Mouse (Mus musculus): ENCODE measurements around the gene Tulp3. TPM values are rescaled to one million over a fixed set of nuclear protein-coding genes. Genes with fewer than 3 reads are reported as not detected.
"Not testable (repeated sequence)": the region's sequence is repeated elsewhere in the genome, so short reads cannot be mapped to it uniquely, and the experiment has no call there.

Gene Tulp3
- polyA plus RNA-seq (2016; fragmentation: Nextera tagmentation; extraction: Ambion mirVana), result 22.2 and 23.4 TPM in 2 replicates

DNA sequence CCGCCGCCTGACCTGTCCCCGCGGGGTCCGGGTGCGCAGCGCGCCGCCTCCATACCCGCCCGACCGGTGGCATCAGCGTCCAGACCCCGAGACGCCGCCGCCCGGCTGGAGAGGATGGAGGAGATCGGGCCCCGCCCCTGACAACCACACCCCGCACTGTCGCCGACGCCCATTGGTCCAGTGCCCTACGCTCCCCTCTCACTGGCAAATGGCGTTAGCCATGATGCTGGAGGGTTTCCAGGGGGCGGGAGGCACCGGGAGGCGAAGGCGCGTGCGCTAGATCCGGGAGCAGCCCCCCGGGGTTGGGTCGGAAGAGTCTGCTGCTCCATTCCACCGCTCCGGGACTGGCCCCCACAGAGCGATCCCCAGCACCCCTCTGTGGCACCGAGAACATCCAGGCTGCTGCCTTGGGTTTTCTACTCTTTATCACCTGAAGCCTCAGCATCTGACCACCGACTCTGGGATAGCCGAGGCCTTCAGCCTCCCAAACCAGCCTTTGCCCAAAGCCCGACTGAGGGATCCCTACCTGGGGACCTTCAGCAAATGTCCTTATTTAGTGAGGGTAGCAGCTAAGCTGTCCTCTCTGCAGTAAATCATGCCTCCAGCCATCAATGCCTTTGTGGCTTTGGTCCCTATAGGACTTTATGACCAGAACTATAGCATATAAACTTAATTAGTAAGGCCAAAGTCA lies at the start of gene Tulp3:
Gene Tulp3 (minus strand): TSS at position 126 of the 691 bp plus-strand sequence.
- DNase-seq (ENCODE audit: low spot score), result peak; percentile 100
- peak within 1 kb of the TSS; percentile 92 for H3K27ac ChIP-seq (replicated peaks)
- peaks cover 51% of the 10 kb centered on the region for H3K36me3 ChIP-seq (replicated peaks)
- peak within 1 kb of the TSS; percentile 88 for H3K4me3 ChIP-seq
- under 1% methylated on average over 42 of the region's 42 CpGs for WGBS
- H3K4me1 ChIP-seq, result peaks cover 36% of the 10 kb centered on the region
- H3K9me3 ChIP-seq, result no peaks in the 10 kb centered on the region
- H3K27me3 ChIP-seq (replicated peaks; ENCODE audit: low read depth, poor library complexity, severe bottlenecking), result no peaks in the 10 kb centered on the region

DNA sequence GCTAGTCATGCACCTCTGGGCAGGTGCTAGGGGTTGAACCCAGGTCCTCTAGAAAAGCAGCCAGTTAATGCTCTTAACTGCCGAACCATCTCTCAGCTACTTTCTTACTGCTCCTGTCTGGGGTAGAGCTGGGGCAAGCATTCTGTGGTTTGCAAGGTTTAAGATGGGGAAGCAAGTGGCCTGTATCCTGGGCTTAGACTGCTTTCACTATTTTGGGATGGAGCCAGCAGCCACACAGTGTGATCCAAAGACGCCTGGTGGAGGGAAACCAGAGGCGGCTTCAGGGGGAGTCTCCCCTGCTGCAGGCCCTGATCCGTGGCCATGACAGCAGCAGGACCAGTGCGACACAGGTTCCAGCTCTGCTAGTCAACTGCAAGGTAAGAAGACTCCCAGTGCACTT lies 49.1 kb upstream of the Tulp3 start:
- no peak overlapping the region for H3K27ac ChIP-seq (replicated peaks)
- no peaks in the 10 kb centered on the region for H3K9me3 ChIP-seq
- H3K36me3 ChIP-seq (replicated peaks), result peaks cover 40% of the 10 kb centered on the region
- H3K4me3 ChIP-seq, result no peak overlapping the region
- H3K4me1 ChIP-seq, result peaks cover 4% of the 10 kb centered on the region
- no peak for DNase-seq (ENCODE audit: low spot score)
- no peaks in the 10 kb centered on the region for H3K27me3 ChIP-seq (replicated peaks; ENCODE audit: low read depth, poor library complexity, severe bottlenecking)
- WGBS, result 60% methylated on average over 5 of the region's 5 CpGs

- no peaks in the 10 kb centered on the region for H3K9me3 ChIP-seq
- H3K4me3 ChIP-seq, result peak overlapping the region; percentile 28; the same call in 1 of the 2 replicates
- peak; percentile 36 for DNase-seq (ENCODE audit: low spot score)
- H3K4me1 ChIP-seq, result peaks cover 10% of the 10 kb centered on the region
- peak overlapping the region; percentile 48; the same call in 1 of the 2 replicates for H3K27ac ChIP-seq (replicated peaks)
- no peaks in the 10 kb centered on the region for H3K27me3 ChIP-seq (replicated peaks; ENCODE audit: low read depth, poor library complexity, severe bottlenecking)
- H3K36me3 ChIP-seq (replicated peaks), result no peaks in the 10 kb centered on the region
- WGBS, result 55% methylated on average over 21 of the region's 21 CpGs
These were observed 44.0 kb upstream of the Tulp3 start for GRCm38 (mm10) chr6:128399421-128400185.

DNA sequence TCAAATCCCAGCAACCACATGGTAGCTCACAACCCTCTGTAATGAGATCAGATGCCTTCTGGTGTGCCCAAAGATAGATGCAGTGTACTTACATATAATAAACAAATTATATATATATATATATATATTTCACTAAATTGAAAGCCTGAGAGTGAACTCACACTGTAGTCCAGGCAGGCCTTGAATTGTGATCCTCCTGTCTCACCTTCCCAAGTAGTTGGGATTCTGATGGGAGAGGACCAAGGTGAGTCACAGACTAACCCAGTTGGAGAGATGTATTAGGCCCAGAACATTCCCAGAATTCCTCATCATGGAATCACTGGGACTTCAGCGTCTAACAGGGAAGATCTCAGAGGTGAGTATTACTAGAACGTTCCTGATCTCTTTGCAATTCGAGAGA lies 43.3 kb upstream of the Tulp3 start, which contains the start of gene Nrip2:
Gene Nrip2 (plus strand): TSS at position 301 of the 400 bp plus-strand sequence.
- no peak for DNase-seq (ENCODE audit: low spot score)
- peak within 1 kb of the TSS; percentile 48; the same call in 1 of the 2 replicates for H3K27ac ChIP-seq (replicated peaks)
- no peaks in the 10 kb centered on the region for H3K9me3 ChIP-seq
- no peaks in the 10 kb centered on the region for H3K27me3 ChIP-seq (replicated peaks; ENCODE audit: low read depth, poor library complexity, severe bottlenecking)
- H3K4me1 ChIP-seq, result peaks cover 10% of the 10 kb centered on the region
- no peaks in the 10 kb centered on the region for H3K36me3 ChIP-seq (replicated peaks)
- H3K4me3 ChIP-seq, result peak within 1 kb of the TSS; percentile 28; the same call in 1 of the 2 replicates
- 81% methylated on average over 3 of the region's 3 CpGs for WGBS

DNA sequence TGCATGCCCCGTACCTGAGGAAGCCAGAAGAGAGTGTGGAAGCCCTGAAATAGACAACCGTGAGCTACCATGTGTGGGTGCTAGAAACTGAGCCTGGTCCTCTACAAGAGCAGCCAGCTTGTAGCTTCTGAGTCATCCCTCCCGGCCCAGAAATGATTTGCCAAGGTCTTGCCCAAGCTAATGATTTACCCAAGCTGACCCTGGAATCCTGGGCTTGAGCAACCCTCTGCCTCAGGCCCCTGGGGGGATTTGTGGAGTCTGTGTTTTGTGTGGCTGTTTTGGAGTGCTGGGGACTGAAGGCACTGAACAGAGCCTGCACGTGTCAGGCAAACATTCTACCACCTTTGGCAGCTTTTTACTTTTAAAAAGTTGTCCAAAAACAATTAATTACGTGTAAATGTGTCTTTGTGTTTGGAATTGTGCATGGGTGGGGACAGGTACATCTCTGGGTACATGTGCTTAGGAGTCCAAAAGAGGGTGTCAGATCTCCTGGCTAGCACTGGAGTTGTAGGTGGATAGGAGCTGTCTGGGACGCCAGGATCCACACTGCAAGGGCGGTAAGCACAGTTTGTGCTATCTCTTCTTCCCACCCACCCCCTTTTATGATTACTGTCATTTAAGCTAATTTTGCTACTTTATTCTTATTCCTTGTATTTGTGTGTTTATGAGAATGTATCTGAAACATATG lies 42.1 kb upstream of the Tulp3 start:
- Histone ChIP-seq H3K9me3 (no peaks in the 10 kb centered on the region), H3K27me3 (replicated peaks; ENCODE audit: low read depth, poor library complexity, severe bottlenecking) (no peaks in the 10 kb centered on the region), H3K4me3 (no peak overlapping the region), H3K4me1 (peaks cover 10% of the 10 kb centered on the region), H3K27ac (replicated peaks) (no peak overlapping the region), H3K36me3 (replicated peaks) (no peaks in the 10 kb centered on the region)
- no peak for DNase-seq (ENCODE audit: low spot score)
- 76% methylated on average over 7 of the region's 7 CpGs for WGBS

DNA sequence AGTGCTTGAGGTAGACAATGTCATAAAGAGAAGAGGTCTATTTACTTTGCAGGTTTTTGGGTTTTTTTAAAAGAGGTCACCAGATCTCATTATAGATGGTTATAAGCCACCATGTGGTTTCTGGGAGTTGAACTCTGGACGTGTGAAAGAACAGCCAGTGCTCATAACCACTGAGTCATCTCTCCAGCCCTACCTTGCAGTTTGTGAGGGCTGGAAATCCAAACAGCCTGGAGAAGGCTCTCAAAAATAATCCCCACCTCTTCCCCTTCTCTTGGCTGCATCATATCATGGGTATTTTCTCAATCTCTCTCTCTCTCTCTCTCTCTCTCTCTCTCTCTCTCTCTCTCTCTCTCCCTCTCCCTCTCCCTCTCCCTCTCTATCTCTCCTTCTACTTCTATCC lies 35.0 kb upstream of the Tulp3 start:
- H3K4me3 ChIP-seq, result no peak overlapping the region
- no peaks in the 10 kb centered on the region for H3K27me3 ChIP-seq (replicated peaks; ENCODE audit: low read depth, poor library complexity, severe bottlenecking)
- no peaks in the 10 kb centered on the region for H3K4me1 ChIP-seq
- H3K9me3 ChIP-seq, result no peaks in the 10 kb centered on the region
- 75% methylated on average over 1 of the region's 1 CpGs for WGBS
- H3K36me3 ChIP-seq (replicated peaks), result no peaks in the 10 kb centered on the region
- no peak for DNase-seq (ENCODE audit: low spot score)
- H3K27ac ChIP-seq (replicated peaks), result no peak overlapping the region

- Histone ChIP-seq H3K36me3 (replicated peaks) (no peaks in the 10 kb centered on the region), H3K27ac (replicated peaks) (no peak overlapping the region), H3K4me3 (no peak overlapping the region), H3K9me3 (no peaks in the 10 kb centered on the region), H3K27me3 (replicated peaks; ENCODE audit: low read depth, poor library complexity, severe bottlenecking) (no peaks in the 10 kb centered on the region), H3K4me1 (no peaks in the 10 kb centered on the region)
- WGBS, result 88% methylated on average over 1 of the region's 1 CpGs
- no peak for DNase-seq (ENCODE audit: low spot score)
These were observed 33.5 kb upstream of the Tulp3 start for GRCm38 (mm10) chr6:128389185-128389584.

DNA sequence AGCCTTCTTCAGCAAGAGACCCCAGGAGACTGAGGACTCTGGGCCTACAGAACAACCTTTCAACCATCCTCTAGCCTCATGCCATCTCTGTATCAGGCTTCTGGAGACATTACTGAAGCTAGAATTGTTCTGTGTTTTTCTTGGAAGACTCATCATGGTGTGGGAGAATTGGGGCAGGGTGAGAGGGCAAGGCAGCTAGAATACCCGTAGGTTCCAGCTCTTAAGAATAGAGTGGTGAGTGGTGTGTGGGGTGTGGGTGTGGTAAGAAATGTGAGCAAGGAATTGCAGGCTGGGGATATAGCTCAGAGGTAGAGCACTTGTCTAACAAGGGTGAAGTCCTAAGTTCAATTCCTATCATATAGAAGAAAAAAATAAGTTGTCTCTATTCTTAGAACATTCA lies 29.4 kb upstream of the Tulp3 start:
- 98% methylated on average over 1 of the region's 1 CpGs for WGBS
- H3K27ac ChIP-seq (replicated peaks), result no peak overlapping the region
- no peaks in the 10 kb centered on the region for H3K9me3 ChIP-seq
- H3K36me3 ChIP-seq (replicated peaks), result no peaks in the 10 kb centered on the region
- no peak overlapping the region for H3K4me3 ChIP-seq
- no peak for DNase-seq (ENCODE audit: low spot score)
- no peaks in the 10 kb centered on the region for H3K27me3 ChIP-seq (replicated peaks; ENCODE audit: low read depth, poor library complexity, severe bottlenecking)
- no peaks in the 10 kb centered on the region for H3K4me1 ChIP-seq

- H3K9me3 ChIP-seq, result no peaks in the 10 kb centered on the region
- 68% methylated on average over 7 of the region's 7 CpGs for WGBS
- no peaks in the 10 kb centered on the region for H3K4me1 ChIP-seq
- H3K27ac ChIP-seq (replicated peaks), result no peak overlapping the region
- DNase-seq (ENCODE audit: low spot score), result no peak
- H3K27me3 ChIP-seq (replicated peaks; ENCODE audit: low read depth, poor library complexity, severe bottlenecking), result no peaks in the 10 kb centered on the region
- no peaks in the 10 kb centered on the region for H3K36me3 ChIP-seq (replicated peaks)
- no peak overlapping the region for H3K4me3 ChIP-seq
These were observed 28.1 kb upstream of the Tulp3 start for GRCm38 (mm10) chr6:128383752-128384151.

GRCm38 (mm10) chr6:128381254-128381653 lies 25.6 kb upstream of the Tulp3 start:
- Histone ChIP-seq H3K27me3 (replicated peaks; ENCODE audit: low read depth, poor library complexity, severe bottlenecking) (no peaks in the 10 kb centered on the region), H3K4me1 (no peaks in the 10 kb centered on the region), H3K4me3 (no peak overlapping the region), H3K9me3 (no peaks in the 10 kb centered on the region), H3K36me3 (replicated peaks) (peaks cover 17% of the 10 kb centered on the region), H3K27ac (replicated peaks) (no peak overlapping the region)
- 78% methylated on average over 3 of the region's 3 CpGs for WGBS
- no peak for DNase-seq (ENCODE audit: low spot score)

DNA sequence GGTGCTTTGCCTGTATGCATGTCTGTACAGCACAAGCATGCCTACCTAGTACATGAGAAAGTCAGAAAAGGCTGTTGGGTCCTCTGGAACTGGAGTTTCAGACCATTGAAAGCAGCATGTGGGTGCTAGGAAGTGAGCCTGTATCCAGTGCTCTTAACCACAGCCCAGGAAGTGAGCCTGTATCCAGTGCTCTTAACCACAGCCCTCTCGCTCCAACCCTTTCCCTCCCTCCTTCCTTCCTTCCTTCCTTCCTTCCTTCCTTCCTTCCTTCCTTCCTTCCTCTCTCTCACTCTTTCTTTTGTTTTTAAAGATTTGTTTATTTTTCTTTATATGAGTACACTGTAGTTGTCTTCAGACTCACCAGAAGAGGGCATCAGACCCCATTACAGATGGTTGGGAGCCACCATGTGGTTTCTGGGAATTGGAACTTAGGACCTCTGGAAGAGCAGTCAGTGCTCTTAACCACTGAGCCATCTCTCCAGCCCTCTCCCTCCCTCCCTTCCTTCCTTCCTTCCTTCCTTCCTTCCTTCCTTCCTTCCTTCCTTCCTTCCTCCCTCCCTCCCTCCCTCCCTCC lies 25.0 kb upstream of the Tulp3 start:
- H3K4me1 ChIP-seq; H3K4me3 ChIP-seq; H3K27ac ChIP-seq (replicated peaks); H3K9me3 ChIP-seq; H3K27me3 ChIP-seq (replicated peaks; ENCODE audit: low read depth, poor library complexity, severe bottlenecking); DNase-seq (ENCODE audit: low spot score): not testable (repeated sequence)
- WGBS, result 56% methylated on average over 1 of the region's 1 CpGs
- H3K36me3 ChIP-seq (replicated peaks), result peaks cover 22% of the 10 kb centered on the region

- H3K4me3 ChIP-seq, result no peak overlapping the region
- peaks cover 7% of the 10 kb centered on the region for H3K4me1 ChIP-seq
- WGBS, result 88% methylated on average over 16 of the region's 16 CpGs
- peaks cover 31% of the 10 kb centered on the region for H3K36me3 ChIP-seq (replicated peaks)
- no peak overlapping the region for H3K27ac ChIP-seq (replicated peaks)
- DNase-seq (ENCODE audit: low spot score), result no peak
- H3K9me3 ChIP-seq, result no peaks in the 10 kb centered on the region
- no peaks in the 10 kb centered on the region for H3K27me3 ChIP-seq (replicated peaks; ENCODE audit: low read depth, poor library complexity, severe bottlenecking)
These were observed 24.0 kb upstream of the Tulp3 start for GRCm38 (mm10) chr6:128379636-128380035.
